Mouse (Mus musculus): ENCODE measurements at regions not wholly inside any gene's neighbourhood (a gene's known extent, or its start where the extent isn't known, plus 50 kb on each side); places are given as distances from the start of the nearest gene placed in this dataset.

DNA sequence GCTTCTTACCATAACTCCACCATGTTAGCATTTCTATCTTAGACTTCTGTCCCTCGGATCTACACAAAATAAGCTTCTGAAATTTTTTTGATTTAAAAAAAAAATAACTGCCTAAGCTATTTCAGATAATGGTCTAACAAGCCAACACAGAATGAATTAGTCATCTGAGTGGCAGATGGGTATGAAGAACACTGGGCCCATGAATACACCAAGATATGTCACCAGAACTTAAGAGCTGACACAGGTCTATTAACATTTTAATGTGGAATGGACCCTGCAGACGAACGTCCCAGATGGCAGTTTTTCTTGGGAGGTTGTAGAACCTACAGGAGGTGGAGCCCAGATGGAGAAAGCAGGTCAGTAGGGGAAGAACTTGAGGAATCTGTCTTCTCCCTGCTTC lies 689.9 kb upstream of the Tmem132c start:
- Histone ChIP-seq H3K27me3 (ENCODE audit: insufficient read depth, low read length) (no peaks in the 10 kb centered on the region), H3K4me1 (ENCODE audit: insufficient read depth, low read depth, low read length) (no peaks in the 10 kb centered on the region), H3K9me3 (replicated peaks) (peaks cover 29% of the 10 kb centered on the region), H3K4me3 (ENCODE audit: low read depth, low read length) (no peak overlapping the region), H3K36me3 (replicated peaks) (no peaks in the 10 kb centered on the region)
- TF ChIP-seq TAL1 (conservative IDR thresholded peaks at IDR 0.05; ENCODE audit: low read depth, low read length) (no peak), POLR2AphosphoS5 (IDR thresholded peaks at IDR 0.05; ENCODE audit: insufficient replicate concordance, low read depth, low read length) (no peak), CTCF (IDR thresholded peaks at IDR 0.05; ENCODE audit: low read depth, low read length) (no peak), GATA2 (IDR thresholded peaks at IDR 0.05; ENCODE audit: borderline replicate concordance, low read depth, low read length) (no peak), GATA1 (IDR thresholded peaks at IDR 0.05; ENCODE audit: borderline replicate concordance, low read length) (no peak)
- DNase-seq (ENCODE audit: low spot score) (no peak), ATAC-seq (ENCODE audit: extremely low read depth, insufficient number of reproducible peaks, low FRiP score, poor library complexity, severe bottlenecking) (no peak)

GRCm38 (mm10) chr5:126559011-126559410 lies 682.6 kb upstream of the Tmem132c start:
- H3K27me3 ChIP-seq (ENCODE audit: insufficient read depth, low read length) = no peaks in the 10 kb centered on the region
- no peaks in the 10 kb centered on the region for H3K36me3 ChIP-seq (replicated peaks)

DNA sequence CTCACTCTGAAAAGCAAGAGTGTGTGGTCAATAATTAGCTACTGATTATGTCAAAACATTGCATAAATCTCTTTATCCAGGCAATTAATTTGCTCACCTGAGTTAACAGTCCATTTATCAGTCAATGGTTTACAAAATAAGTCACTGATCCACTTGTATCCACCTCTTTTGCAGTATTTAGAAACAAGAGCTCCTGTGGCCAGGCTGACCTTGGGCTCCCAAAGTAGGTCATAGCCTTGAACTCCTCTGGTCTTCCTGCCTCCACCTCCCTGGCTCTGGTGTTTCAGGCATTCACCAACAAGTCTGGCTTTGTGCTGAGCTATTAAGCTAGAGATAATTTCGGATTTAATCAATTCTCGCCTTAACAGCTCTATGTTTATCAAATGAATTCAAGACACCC lies 675.8 kb upstream of the Tmem132c start:
- no peak overlapping the region for H3K4me3 ChIP-seq (ENCODE audit: low read depth, low read length)
- H3K4me1 ChIP-seq (ENCODE audit: insufficient read depth, low read depth, low read length) = no peaks in the 10 kb centered on the region
- H3K27me3 ChIP-seq (ENCODE audit: insufficient read depth, low read length) = no peaks in the 10 kb centered on the region
- no peak for DNase-seq (ENCODE audit: low spot score)
- TF ChIP-seq POLR2AphosphoS5 (IDR thresholded peaks at IDR 0.05; ENCODE audit: insufficient replicate concordance, low read depth, low read length) = no peak
- no peak for TF ChIP-seq GATA1 (IDR thresholded peaks at IDR 0.05; ENCODE audit: borderline replicate concordance, low read length)
- no peak for TF ChIP-seq TAL1 (conservative IDR thresholded peaks at IDR 0.05; ENCODE audit: low read depth, low read length)
- TF ChIP-seq GATA2 (IDR thresholded peaks at IDR 0.05; ENCODE audit: borderline replicate concordance, low read depth, low read length) = no peak
- TF ChIP-seq CTCF (IDR thresholded peaks at IDR 0.05; ENCODE audit: low read depth, low read length) = no peak
- H3K9me3 ChIP-seq (replicated peaks) = peaks cover 32% of the 10 kb centered on the region
- no peak for ATAC-seq (ENCODE audit: extremely low read depth, insufficient number of reproducible peaks, low FRiP score, poor library complexity, severe bottlenecking)
- no peaks in the 10 kb centered on the region for H3K36me3 ChIP-seq (replicated peaks)

More at GRCm38 (mm10) chr5:126559011-126559410, 682.6 kb upstream of the Tmem132c start:
- Histone ChIP-seq H3K4me3 (ENCODE audit: low read depth, low read length) (no peak overlapping the region), H3K9me3 (replicated peaks) (peaks cover 40% of the 10 kb centered on the region), H3K4me1 (ENCODE audit: insufficient read depth, low read depth, low read length) (no peaks in the 10 kb centered on the region)
- no peak for DNase-seq (ENCODE audit: low spot score)
- no peak for TF ChIP-seq GATA1 (IDR thresholded peaks at IDR 0.05; ENCODE audit: borderline replicate concordance, low read length)
- no peak for TF ChIP-seq GATA2 (IDR thresholded peaks at IDR 0.05; ENCODE audit: borderline replicate concordance, low read depth, low read length)
- TF ChIP-seq POLR2AphosphoS5 (IDR thresholded peaks at IDR 0.05; ENCODE audit: insufficient replicate concordance, low read depth, low read length) = no peak
- no peak for TF ChIP-seq TAL1 (conservative IDR thresholded peaks at IDR 0.05; ENCODE audit: low read depth, low read length)
- no peak for TF ChIP-seq CTCF (IDR thresholded peaks at IDR 0.05; ENCODE audit: low read depth, low read length)
- no peak for ATAC-seq (ENCODE audit: extremely low read depth, insufficient number of reproducible peaks, low FRiP score, poor library complexity, severe bottlenecking)

DNA sequence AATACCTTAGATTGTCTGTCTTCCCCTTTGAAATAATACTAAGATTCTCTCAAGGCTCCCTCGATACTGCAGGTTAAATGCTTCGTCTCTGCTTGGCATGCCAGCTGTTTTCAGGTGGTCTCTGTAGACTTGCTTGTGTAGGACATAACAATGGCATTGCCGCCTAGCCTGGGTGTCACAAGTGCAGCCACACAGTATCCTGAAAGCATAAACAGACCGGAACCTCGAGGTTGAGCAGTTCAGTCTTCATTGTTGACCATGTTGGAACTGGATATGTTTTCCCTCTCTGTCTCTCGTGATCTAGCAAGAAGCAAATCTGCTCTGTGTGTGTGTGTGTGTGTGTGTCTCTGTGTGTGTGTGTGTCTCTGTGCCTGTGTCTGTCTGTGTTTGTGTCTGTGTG lies 675.4 kb upstream of the Tmem132c start:
- DNase-seq (ENCODE audit: low spot score) = no peak
- ATAC-seq (ENCODE audit: extremely low read depth, insufficient number of reproducible peaks, low FRiP score, poor library complexity, severe bottlenecking) = no peak
- Histone ChIP-seq H3K27me3 (ENCODE audit: insufficient read depth, low read length) (no peaks in the 10 kb centered on the region), H3K4me1 (ENCODE audit: insufficient read depth, low read depth, low read length) (no peaks in the 10 kb centered on the region), H3K4me3 (ENCODE audit: low read depth, low read length) (no peak overlapping the region), H3K9me3 (replicated peaks) (peaks cover 35% of the 10 kb centered on the region), H3K36me3 (replicated peaks) (no peaks in the 10 kb centered on the region)
- no peak for TF ChIP-seq POLR2AphosphoS5 (IDR thresholded peaks at IDR 0.05; ENCODE audit: insufficient replicate concordance, low read depth, low read length)
- TF ChIP-seq GATA1 (IDR thresholded peaks at IDR 0.05; ENCODE audit: borderline replicate concordance, low read length) = no peak
- TF ChIP-seq GATA2 (IDR thresholded peaks at IDR 0.05; ENCODE audit: borderline replicate concordance, low read depth, low read length) = no peak
- no peak for TF ChIP-seq TAL1 (conservative IDR thresholded peaks at IDR 0.05; ENCODE audit: low read depth, low read length)
- no peak for TF ChIP-seq CTCF (IDR thresholded peaks at IDR 0.05; ENCODE audit: low read depth, low read length)

DNA sequence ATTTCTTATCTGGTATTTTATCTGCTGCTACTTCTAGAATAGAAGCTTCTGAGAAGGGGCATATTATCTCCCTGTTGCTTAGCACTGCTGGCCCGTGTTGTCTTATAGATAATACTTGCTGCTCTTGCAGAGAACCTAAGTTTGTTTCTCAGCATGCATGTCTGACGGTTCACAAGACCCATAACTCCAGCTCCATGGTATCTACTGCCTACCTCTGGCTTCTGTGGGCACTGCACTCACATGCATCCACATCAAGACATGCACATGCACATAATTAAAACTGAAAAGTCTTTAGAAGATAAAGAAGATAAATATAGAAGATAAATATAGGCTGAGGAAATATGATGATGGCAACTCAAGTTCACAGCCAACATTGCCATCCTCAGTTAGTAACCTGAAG lies 667.8 kb upstream of the Tmem132c start:
- peaks cover 20% of the 10 kb centered on the region for H3K9me3 ChIP-seq (replicated peaks)
- ATAC-seq (ENCODE audit: extremely low read depth, insufficient number of reproducible peaks, low FRiP score, poor library complexity, severe bottlenecking) (no peak), DNase-seq (ENCODE audit: low spot score) (no peak)
- H3K4me3 ChIP-seq (ENCODE audit: low read depth, low read length) = no peak overlapping the region
- TF ChIP-seq POLR2AphosphoS5 (IDR thresholded peaks at IDR 0.05; ENCODE audit: insufficient replicate concordance, low read depth, low read length) = no peak
- TF ChIP-seq GATA2 (IDR thresholded peaks at IDR 0.05; ENCODE audit: borderline replicate concordance, low read depth, low read length) = no peak
- no peak for TF ChIP-seq CTCF (IDR thresholded peaks at IDR 0.05; ENCODE audit: low read depth, low read length)
- no peaks in the 10 kb centered on the region for H3K27me3 ChIP-seq (ENCODE audit: insufficient read depth, low read length)
- H3K4me1 ChIP-seq (ENCODE audit: insufficient read depth, low read depth, low read length) = no peaks in the 10 kb centered on the region
- no peaks in the 10 kb centered on the region for H3K36me3 ChIP-seq (replicated peaks)

GRCm38 (mm10) chr5:126597786-126598330 lies 643.8 kb upstream of the Tmem132c start:
- Histone ChIP-seq H3K4me3 (ENCODE audit: low read depth, low read length) (no peak overlapping the region), H3K4me1 (ENCODE audit: insufficient read depth, low read depth, low read length) (no peaks in the 10 kb centered on the region), H3K27me3 (ENCODE audit: insufficient read depth, low read length) (no peaks in the 10 kb centered on the region), H3K36me3 (replicated peaks) (no peaks in the 10 kb centered on the region), H3K9me3 (replicated peaks) (peaks cover 20% of the 10 kb centered on the region)
- DNase-seq (ENCODE audit: low spot score) (no peak), ATAC-seq (ENCODE audit: extremely low read depth, insufficient number of reproducible peaks, low FRiP score, poor library complexity, severe bottlenecking) (no peak)
- TF ChIP-seq GATA2 (IDR thresholded peaks at IDR 0.05; ENCODE audit: borderline replicate concordance, low read depth, low read length) (no peak), GATA1 (IDR thresholded peaks at IDR 0.05; ENCODE audit: borderline replicate concordance, low read length) (no peak), TAL1 (conservative IDR thresholded peaks at IDR 0.05; ENCODE audit: low read depth, low read length) (no peak), CTCF (IDR thresholded peaks at IDR 0.05; ENCODE audit: low read depth, low read length) (no peak), POLR2AphosphoS5 (IDR thresholded peaks at IDR 0.05; ENCODE audit: insufficient replicate concordance, low read depth, low read length) (no peak)
